Mouse (Mus musculus): ENCODE data around the gene Hipk3.

Hipk3 gene

DNA sequence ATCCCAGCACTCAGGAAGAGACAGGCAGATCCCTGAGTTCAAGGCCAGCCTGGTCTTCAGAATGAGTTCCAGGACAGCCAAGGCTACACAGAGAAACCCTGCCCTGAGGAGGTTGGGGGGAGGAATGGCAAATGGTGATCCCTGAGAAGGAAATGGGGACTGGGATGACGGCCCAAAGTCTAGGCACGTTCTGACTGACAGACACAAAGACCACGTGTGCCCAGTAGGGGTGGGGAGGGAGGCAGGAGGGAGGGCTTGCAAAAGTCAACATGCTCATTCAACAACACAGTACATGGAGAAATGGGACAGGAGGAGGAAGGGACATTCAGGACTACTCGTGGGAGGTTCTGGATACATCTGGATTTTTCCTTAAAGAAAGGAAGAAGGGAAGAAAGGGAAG, 81.8 kb downstream of the Hipk3 start:
- no peak for DNase-seq (ENCODE audit: low spot score in 2 of 2)

DNA sequence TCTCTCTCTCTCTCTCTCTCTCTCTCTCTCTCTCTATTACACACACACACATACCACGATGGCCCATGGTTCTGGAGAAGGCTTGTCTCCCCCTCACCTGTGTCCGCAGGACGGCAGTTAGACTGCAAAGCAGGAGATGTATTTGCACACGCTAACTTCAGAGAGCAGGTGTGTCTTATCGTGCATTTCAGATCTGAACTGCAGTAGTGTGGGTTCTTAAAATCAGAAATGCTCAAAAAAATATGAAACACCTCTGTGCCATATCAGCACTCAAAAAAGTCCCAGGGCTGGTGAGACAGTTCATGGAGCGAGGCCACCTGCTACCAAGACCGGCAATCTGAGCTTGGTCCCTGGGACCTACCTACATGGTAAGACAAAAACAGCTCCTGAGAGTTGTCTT, 82.4 kb downstream of the Hipk3 start:
- no peak for DNase-seq (ENCODE audit: low spot score in 2 of 2)

DNA sequence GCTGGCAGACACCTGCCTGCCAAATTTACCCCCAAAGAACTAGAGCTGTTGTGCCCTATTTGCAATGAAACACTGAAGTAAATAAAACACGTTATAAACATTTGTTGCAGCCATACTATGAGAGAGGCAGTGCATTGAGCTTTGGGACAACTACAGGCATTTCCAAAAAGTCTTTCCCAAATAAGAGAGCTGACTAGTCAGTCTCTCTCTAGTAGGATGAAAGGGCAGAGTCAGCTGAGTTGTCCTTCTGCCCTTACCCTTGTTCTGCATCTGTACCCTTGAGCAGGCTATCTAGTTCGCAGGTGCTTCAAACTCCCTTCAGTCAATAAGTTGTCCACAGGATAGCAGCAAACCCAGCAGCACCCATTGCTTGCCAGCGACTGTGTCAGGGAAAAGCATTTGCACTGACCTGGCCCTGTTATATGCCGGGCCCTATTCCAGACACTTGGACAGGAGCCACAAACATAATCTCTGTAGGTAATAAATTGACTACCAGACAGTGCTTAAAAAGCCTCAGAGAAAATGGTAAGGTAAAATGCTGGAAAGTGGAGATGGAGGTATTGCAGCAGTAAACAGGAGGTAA, 83.2 kb downstream of the Hipk3 start, which contains the start of gene D430041D05Rik:
TSS of gene D430041D05Rik (minus strand) at position 51 of the 583 bp plus-strand sequence.
- DNase-seq (ENCODE audit: low spot score in 2 of 2), result no peak

DNA sequence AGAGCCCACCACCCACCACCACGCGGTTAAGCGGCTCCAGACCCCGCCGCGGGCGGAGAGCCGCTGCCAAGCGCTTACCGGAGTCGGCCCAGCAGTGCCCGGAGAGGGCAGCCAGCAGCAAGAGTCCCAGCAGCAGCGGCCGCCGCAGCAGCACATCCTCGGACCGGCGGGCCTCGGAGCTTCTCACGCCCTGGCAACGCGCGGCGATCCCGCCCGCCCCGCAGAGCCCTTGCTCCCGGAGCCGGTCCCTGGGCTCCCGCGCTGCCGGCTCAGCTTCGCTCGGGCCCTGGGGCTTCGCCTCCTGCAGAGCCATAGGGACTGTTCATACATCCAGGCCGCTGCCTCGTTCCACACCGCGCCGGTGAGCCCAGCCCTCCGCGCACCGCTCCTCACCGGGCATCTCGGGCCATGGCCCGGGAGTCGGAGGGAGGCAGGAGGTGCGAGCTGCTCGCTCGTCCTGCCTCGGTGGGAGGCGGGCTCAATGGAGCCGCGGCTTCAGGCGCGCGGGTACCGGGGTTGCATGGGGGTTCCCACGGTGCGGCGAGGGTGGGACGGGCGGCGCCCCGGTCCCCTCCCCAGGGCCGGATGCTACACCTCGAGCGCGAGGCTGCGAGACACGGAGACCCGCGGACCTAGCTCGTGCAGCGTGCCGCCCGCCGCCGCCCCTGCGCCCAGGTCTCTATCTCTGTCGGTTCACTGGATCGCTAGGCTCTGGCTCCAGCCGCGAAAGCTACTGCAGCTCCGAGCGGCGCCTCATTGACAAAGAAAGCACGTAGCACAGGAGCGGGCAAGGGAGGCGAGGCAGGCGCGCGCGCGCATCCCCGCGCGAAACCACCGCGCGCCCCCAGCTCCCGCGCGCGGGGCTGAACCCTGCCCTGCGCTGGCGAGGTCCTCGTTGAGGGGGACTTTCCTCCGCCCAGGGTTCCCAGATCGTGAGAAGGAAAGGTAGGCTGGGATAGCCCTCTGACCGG, 84.1 kb downstream of the Hipk3 start:
- DNase-seq (ENCODE audit: low spot score in 2 of 2), result peak in 1 of 2 experiments; percentile 64

DNA sequence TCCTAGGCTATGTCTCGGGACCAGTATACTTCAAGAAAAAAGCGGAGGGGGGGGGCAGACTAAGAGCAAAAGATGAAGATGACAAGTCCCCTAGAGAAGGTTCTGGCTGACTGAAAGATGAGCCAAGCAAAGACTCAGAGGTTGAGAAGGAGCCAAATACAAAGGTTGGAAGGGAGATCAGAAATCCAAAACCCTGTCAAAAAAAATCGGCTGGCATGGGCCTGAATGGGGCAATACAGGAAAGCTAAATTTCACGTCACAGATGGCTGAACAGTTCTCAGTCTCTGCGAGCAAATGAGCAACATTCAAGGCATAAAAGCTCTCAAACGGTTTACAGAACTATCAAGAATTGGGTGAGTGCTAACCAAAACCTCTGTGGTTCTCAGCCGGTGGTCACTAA, 85.9 kb downstream of the Hipk3 start:
- no peak for DNase-seq (ENCODE audit: low spot score in 2 of 2)

DNA sequence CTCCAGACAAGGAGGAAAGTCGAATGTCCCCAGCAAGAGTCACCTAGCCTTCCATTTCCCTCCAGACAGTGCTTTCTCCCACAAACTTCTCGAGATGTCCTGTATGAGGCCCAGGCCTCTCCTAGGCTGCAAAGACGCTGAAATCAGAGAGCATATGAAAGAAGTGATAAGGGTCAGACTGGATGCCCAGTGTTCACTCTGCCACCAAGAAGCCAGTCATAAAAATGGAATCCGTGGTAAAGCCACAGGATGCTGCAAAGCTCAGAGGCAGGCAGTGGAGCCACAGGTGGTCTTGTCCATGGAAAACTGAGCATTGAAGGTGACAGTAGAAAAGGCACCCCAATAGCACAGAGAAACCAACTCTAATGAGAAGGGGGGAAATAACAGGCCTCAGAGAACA, 86.3 kb downstream of the Hipk3 start:
- DNase-seq (ENCODE audit: low spot score in 2 of 2), result no peak

DNA sequence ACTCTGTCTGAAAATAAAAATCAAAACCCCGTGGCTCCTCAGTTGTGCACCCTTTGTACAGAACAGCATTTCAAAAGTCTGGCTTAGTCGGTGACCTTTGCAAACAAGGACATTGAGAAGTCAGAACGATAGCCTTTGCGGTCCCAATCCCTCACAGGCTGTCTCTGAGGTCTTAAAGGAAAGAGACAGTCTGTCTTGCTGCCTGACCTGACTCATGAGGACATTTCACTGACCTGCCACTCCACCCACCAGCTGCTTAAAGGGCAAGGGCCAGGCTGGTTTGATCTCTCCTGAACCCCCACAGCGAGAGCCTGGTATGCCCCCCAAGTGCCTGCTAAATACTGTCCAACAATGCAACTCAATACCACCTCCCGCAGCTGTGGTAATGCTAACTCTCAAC, 90.2 kb downstream of the Hipk3 start:
- DNase-seq (ENCODE audit: low spot score in 2 of 2), result no peak

DNA sequence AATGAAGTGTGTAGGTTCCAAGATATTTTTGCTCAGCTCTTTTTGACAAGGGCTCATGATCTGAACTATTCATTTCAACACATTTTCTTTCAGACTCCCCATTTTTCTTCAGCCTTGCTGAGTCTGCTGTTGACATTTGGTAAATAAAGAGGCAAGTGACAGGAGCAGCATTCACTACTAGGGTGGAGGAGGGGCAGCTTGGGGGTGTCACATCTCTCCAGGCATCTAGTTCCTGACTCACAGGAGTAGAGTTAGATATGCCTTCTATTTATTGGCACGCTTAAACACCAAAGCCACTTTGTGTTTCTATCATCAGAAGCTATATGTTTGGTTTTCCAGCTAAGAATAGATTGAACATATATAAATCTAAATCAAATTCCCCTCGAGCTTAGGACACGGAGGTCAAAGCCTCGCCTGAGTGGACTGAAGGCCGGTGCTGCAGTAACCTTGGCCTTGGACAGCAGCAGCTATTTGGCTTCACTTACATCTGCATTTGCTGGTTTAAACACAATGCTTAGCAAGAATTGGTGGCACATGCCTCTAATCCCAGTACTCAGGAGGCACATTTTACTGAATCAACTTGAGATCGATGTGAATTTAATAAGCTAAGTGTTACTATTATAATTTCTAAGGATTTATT, 95.5 kb downstream of the Hipk3 start:
- DNase-seq (ENCODE audit: low spot score in 2 of 2), result no peak

DNA sequence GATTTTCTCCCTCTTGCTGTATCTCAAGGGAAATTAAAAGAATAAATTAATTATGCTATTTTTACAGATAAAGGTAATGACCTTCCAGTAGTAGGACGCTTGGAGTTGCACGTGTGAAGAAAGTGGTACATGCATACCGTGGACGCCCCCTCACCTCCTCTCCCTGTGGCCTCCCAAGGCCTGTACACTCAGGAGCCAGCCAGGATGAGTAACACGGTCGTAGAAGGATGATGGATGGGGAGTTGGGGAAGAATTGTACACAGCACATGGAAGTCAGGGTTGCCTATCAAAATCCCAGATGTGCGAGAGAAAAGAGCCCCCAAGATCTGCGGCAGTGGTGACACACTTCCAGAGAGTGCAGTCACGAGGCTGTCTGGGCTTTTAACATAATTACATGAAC, 98.3 kb downstream of the Hipk3 start:
- DNase-seq (ENCODE audit: low spot score in 2 of 2), result no peak

DNA sequence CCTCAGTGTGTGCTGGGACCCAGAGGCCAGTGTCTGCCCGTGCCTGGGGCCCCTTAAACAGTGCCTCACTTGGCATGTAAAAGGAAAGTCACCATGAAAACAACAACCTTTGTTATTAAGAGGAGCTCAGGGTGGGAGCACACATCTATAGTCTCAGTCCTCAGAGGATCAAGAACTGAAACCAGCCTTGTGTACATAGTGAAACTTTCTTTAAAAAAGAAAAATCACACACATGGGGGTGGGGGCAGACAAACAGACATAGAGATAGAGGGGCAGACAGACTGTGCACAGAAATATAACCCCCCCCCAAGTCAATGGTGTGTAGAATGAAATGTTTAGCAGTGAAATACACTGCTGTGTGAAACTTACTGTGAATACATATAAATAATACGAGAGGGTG, 99.5 kb downstream of the Hipk3 start:
- DNase-seq (ENCODE audit: low spot score in 2 of 2), result no peak

DNA sequence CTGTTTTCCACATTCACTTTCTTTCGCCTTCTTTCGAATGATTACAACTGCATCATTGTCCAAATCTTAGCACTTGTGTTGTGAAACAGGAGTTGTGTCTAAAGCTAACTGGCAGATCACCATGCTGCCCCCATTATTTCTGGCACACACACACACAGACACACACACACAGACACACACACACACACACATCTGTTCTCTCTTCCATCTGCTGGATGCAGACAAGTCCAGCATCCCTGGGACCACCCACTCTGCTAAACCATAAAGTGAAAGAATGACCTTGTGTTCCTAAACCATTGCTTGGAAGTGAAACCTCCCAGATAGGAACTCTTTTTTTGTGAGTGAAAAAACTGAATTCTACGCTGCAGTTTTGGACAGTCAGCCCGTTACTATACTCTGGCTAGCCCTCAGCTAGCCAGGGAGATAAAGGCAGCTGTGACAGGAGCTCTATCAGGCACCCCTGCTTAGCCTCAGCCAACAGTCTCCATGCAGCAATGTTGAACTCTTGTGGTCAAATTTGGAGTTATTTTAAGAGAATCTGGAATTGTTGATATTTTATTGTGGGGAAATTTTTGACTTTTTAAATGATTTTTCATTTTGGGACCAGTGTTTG, 101.4 kb downstream of the Hipk3 start:
- no peak for DNase-seq (ENCODE audit: low spot score in 2 of 2)

DNA sequence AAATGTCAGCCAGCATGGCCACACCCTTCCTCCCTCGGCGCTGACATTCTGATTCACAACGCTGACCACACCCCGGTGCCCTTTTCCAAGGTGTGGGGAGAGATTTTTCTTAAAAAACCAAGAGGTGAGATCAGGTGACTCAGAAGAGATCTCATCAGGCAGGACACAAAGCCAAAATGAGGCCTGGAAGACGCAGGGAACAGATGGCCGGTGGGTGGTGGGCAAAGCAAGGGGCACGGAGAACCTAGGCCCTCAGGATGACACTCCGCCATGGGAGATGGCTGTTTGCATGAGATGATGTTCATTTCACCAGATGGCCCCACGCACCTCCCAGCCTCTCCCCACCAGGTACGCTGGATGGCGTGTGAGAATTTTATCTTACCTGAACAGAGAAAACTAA, 105.0 kb downstream of the Hipk3 start:
- DNase-seq (ENCODE audit: low spot score in 2 of 2), result no peak

DNA sequence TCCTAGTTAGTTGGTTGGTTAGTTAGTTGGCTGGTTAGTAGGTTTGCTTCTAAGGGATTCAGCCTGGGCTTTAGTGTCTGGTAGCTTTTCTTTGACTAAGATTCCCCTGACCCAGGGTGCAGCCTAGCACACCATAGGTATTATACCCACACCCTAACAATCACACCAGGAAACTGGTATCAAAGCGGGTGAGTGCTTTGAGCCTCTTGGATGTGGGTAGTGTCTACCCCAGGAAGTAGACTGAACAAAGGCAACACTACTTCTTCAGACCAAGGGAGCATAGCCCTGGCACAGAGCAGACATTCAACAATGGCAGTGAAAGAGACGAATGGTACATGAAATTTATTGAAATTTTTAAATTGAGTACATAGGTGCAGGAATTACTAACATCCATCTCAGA, 108.3 kb downstream of the Hipk3 start:
- no peak for DNase-seq (ENCODE audit: low spot score in 2 of 2)

DNA sequence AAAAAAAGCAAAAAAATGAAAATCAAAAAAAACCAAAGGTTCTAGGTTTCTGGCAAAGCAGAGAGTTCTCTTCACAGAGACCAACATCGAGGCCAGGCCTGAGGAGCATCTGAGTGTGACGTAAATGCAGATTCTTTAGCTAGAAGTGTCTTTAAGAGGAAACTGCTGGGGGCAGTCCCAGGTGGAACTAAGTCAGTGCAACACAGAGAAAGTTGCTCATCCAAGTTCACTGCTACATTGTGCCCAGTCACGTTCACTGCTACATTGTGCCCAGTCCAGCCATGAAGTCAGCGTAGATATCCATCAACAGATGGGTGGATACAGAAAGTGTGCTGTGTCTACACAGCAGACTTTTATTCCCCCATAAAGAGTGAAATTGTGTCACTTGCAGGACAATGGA, 110.7 kb downstream of the Hipk3 start:
- no peak for DNase-seq (ENCODE audit: low spot score in 2 of 2)

DNA sequence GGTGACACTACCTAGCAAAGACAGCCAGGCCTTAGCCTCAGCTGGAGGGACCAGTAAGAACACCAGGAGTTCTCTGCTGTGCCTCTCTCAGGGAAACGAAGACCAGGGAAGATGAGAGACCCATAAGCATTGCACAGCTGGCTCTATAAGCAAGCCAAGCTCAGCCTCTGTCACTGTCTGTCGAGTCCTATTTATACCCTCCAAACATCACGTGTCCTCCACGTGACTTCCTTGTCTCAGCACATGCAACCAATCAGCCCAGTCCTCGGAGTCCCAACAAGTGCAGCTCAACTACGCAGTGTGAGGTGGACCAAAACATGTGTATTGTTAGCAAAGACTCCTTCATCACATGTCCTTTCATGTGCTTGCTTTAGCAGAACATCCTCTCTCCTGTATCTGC, 111.4 kb downstream of the Hipk3 start:
- peak in 1 of 2 experiments; percentile 30 for DNase-seq (ENCODE audit: low spot score in 2 of 2)

DNA sequence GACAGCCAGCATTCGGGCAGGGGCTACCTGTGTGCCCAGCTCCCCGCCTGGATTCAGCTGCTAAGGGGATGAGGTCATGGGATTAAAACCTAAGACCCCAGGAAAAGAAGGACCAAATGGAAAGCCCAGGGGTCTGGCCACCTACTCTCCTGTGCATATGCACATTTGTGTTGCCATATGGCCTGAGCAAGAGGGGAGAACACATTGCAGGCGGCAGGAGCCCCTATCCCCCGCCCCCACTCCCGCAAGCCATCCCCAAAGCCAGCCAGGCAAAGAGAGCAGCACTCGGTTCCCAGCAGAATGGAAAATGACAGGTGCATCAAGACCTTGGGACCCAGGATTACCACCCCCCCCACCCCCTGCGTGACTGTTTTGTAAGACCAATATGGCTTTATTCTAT, 114.9 kb downstream of the Hipk3 start:
- DNase-seq (ENCODE audit: low spot score in 2 of 2), result no peak

DNA sequence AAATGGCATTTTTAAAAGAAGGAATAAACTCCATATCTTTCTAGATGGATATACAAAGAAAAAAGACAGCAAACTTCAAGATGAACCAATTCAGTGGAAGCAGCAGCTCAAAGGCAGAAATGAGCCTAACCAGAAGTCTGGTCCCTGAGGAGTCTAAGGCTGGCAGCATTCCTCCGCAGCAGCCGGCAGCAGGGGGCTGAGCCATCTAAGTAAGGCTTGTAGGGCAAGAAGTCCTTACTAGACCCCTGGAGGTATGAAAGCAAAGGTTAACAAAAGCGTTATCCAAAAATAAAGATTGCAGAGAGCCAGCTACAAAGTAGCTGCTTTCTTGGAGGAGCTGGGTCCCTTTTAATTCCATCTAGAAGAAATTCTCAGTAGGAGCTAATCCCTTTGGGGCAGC, 115.5 kb downstream of the Hipk3 start:
- DNase-seq (ENCODE audit: low spot score in 2 of 2), result no peak

DNA sequence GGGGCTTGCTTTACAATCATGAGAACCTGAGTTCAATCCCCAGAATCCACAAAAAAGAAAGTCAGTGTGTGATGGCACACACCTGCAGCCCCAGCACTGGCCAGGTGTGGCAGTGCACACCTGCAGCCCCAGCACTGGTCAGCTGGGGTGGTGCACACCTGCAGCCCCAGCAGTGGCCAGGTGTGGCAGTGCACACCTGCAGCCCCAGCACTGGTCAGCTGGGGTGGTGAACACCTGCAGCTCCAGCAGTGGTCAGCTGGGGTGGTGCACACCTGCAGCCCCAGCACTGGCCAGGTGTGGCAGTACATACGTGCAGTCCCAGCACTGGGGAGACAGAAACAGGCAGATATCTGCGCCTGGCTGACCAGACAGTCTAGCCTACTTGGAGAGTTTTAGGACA, 116.3 kb downstream of the Hipk3 start:
- no peak for DNase-seq (ENCODE audit: low spot score in 2 of 2)
